Mouse (Mus musculus): ENCODE data around the gene Trhr2. TPM values are rescaled to one million over a fixed set of nuclear protein-coding genes. Genes with fewer than 3 reads are reported as not detected.

The Trhr2 gene
- polyA plus RNA-seq (2014; fragmentation: Nextera tagmentation; extraction: Ambion mirVana): not detected in 2 replicates

DNA sequence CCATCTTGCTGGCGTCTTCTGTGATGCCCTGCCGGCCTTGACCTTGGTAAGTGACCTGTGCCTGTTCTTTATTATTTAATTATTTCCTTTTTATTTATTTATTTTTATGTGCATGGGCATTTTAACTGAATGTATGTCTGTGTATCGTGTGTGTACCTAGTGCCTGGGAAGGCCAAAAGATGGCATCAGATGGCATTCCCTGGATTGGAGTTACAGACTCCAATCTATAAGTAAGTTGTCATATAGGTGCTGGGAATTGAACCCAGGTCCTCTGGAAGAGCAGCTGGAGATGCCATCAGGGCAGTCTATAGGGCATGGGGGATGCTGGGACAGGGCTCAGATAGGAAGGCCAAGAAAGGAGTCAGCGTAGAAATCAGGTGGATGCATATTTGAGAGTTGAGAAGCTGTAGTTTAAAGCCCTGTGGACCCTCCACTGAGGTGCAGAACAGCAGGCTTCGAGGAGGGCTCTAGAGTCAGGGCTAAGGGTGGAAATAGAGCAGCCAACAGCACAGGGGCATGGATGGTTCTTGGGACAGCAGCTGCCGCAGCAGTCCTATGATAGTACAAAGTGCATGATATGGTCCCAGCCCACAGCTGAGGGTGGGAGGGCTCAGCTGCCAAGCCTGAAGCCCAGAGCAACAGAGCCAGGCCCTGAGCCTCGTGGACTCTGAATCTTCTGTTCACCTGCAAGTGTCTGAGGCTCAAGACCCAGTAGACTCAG, at the start of gene Trhr2:
TSS of gene Trhr2 (minus strand) at position 51 of the 721 bp plus-strand sequence.
- no peaks in the 10 kb centered on the region for H3K4me1 ChIP-seq (ENCODE audit: control insufficient read depth, insufficient read depth, low read length)
- WGBS: 79% methylated on average over 7 of the region's 7 CpGs
- H3K4me3 ChIP-seq (ENCODE audit: low read depth, low read length): no peak within 1 kb of the TSS
- H3K36me3 ChIP-seq (ENCODE audit: control insufficient read depth, insufficient read depth, low read length): no peaks in the 10 kb centered on the region
- DNase-seq (ENCODE audit: low spot score): no peak
- no peak within 1 kb of the TSS for H3K27ac ChIP-seq (ENCODE audit: low read depth, low read length)
- no peaks in the 10 kb centered on the region for H3K27me3 ChIP-seq (ENCODE audit: control insufficient read depth, insufficient read depth, low read length)
- H3K4me2 ChIP-seq (ENCODE audit: low read depth): no peak within 1 kb of the TSS
- H3K9ac ChIP-seq (ENCODE audit: low read length): no peak within 1 kb of the TSS
- H3K9me3 ChIP-seq (ENCODE audit: control insufficient read depth, low read length): no peaks in the 10 kb centered on the region
- ATAC-seq (ENCODE audit: insufficient read depth, low FRiP score, low TSS enrichment): no peak

DNA sequence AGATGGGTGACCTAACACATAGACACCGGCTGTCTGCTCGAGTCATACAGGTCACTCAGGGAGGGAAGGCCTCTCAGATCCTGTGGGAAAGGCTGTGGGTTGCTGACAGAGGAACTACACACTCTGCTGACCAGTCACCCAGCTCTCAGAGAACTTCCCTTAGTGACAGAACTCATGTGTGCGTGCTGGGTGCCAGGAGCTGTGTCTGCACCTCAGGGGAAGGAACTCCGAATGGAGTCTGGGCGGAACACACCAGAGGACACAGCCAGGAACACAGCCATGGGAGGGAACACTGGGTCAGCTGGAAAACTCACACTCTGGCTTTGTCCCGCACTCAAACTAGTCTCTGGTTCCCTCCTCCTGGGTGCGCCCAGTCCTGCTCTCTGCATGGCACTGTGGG, 47.1 kb upstream of the Trhr2 start:
- WGBS: 94% methylated on average over 7 of the region's 7 CpGs
- peaks cover 45% of the 10 kb centered on the region for H3K36me3 ChIP-seq (ENCODE audit: control insufficient read depth, insufficient read depth, low read length)
- DNase-seq (ENCODE audit: low spot score): no peak

DNA sequence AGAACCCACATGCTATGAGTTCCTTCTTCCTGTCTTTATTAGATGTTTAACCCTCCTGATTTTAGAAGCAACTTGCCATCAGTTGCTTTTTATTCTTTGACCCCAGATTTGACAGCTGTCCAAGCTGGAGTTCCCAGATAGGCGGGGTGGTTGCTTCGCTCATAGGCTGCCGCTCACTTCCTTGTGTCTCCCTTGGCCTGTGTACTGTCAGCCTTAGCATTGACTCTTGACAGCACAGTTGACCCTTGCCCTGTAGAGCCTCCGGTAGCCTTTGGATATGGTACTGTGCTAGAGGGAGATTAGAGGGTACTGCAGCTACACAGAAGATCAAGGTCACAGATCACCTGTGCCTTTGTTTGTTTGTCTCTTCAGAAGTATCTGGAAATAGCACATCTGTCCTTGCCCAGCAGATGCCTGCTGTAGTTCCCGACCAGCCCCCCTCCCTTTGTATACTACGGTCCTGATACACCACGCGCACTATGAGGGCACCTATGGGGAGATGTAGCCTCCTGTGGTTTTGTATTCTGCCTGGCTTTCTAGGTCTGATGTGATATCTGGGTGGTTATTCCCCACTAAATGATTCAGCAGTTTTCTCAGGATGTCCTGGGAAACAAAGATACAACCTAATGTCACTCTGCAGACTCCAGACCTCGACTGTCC, 44.7 kb upstream of the Trhr2 start:
- no peaks in the 10 kb centered on the region for H3K9me3 ChIP-seq (ENCODE audit: control insufficient read depth, low read length)
- H3K27me3 ChIP-seq (ENCODE audit: control insufficient read depth, insufficient read depth, low read length): no peaks in the 10 kb centered on the region
- H3K36me3 ChIP-seq (ENCODE audit: control insufficient read depth, insufficient read depth, low read length): peaks cover 41% of the 10 kb centered on the region
- H3K4me3 ChIP-seq (ENCODE audit: low read depth, low read length): no peak overlapping the region
- H3K4me2 ChIP-seq (ENCODE audit: low read depth): no peak overlapping the region
- 94% methylated on average over 9 of the region's 9 CpGs for whole genome bisulfite sequencing
- DNase-seq (ENCODE audit: low spot score): no peak
- ATAC-seq (ENCODE audit: insufficient read depth, low FRiP score, low TSS enrichment): no peak
- H3K27ac ChIP-seq (ENCODE audit: low read depth, low read length): no peak overlapping the region
- H3K4me1 ChIP-seq (ENCODE audit: control insufficient read depth, insufficient read depth, low read length): no peaks in the 10 kb centered on the region
- H3K9ac ChIP-seq (ENCODE audit: low read length): no peak overlapping the region

More for the DNA sequence above, 47.1 kb upstream of the Trhr2 start:
- Histone ChIP-seq H3K9ac (ENCODE audit: low read length) (no peak overlapping the region), H3K4me1 (ENCODE audit: control insufficient read depth, insufficient read depth, low read length) (no peaks in the 10 kb centered on the region), H3K4me2 (ENCODE audit: low read depth) (no peak overlapping the region), H3K27ac (ENCODE audit: low read depth, low read length) (no peak overlapping the region), H3K27me3 (ENCODE audit: control insufficient read depth, insufficient read depth, low read length) (no peaks in the 10 kb centered on the region), H3K4me3 (ENCODE audit: low read depth, low read length) (no peak overlapping the region), H3K9me3 (ENCODE audit: control insufficient read depth, low read length) (no peaks in the 10 kb centered on the region)
- ATAC-seq (ENCODE audit: insufficient read depth, low FRiP score, low TSS enrichment): no peak

DNA sequence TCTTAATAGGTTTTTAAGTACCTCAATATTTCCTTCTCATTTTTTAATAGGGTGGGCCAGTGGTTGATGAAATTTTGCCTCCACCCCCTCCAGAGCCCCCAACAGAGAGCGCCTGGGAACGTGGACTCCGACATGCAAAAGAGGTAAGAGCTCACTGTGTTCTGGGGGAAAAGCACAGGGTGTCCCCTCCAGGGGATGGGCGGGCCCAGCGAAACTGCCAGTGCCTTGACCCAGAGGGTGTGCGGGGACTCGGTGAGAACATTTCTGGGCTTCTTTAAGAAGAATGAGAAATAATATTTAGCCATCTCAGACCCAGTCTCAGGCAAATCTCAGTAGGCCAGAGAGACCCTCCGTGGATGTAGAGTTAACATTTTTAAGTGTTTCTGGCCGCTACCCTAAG, 37.6 kb upstream of the Trhr2 start:
- ATAC-seq (ENCODE audit: insufficient read depth, low FRiP score, low TSS enrichment) (no peak), DNase-seq (ENCODE audit: low spot score) (no peak)
- Histone ChIP-seq H3K4me3 (ENCODE audit: low read depth, low read length) (no peak overlapping the region), H3K9me3 (ENCODE audit: control insufficient read depth, low read length) (no peaks in the 10 kb centered on the region), H3K27me3 (ENCODE audit: control insufficient read depth, insufficient read depth, low read length) (no peaks in the 10 kb centered on the region), H3K27ac (ENCODE audit: low read depth, low read length) (no peak overlapping the region), H3K36me3 (ENCODE audit: control insufficient read depth, insufficient read depth, low read length) (peaks cover 24% of the 10 kb centered on the region), H3K9ac (ENCODE audit: low read length) (no peak overlapping the region), H3K4me2 (ENCODE audit: low read depth) (no peak overlapping the region), H3K4me1 (ENCODE audit: control insufficient read depth, insufficient read depth, low read length) (no peaks in the 10 kb centered on the region)
- 97% methylated on average over 9 of the region's 9 CpGs for WGBS

DNA sequence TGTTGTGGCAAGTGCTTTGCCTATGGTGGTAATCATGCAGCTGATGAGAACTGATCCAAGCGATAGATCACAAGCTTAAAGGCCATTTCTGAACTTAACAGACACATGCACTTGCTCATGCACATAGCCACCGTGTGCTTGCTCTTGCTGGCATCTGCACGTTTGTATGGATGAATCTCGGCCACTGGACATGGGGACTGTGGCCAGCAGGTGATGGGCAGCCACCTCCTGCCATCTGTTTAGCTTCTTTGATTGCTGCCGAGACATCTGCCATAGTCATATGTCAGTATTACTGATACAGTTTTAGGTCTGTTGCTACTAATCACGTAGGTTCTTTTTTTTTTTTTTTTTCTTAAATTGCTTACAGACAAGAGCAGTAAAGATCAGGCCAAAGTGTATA, 34.7 kb upstream of the Trhr2 start:
- Histone ChIP-seq H3K27ac (ENCODE audit: low read depth, low read length) (no peak overlapping the region), H3K27me3 (ENCODE audit: control insufficient read depth, insufficient read depth, low read length) (no peaks in the 10 kb centered on the region), H3K4me3 (ENCODE audit: low read depth, low read length) (no peak overlapping the region), H3K4me1 (ENCODE audit: control insufficient read depth, insufficient read depth, low read length) (no peaks in the 10 kb centered on the region), H3K9me3 (ENCODE audit: control insufficient read depth, low read length) (no peaks in the 10 kb centered on the region), H3K4me2 (ENCODE audit: low read depth) (no peak overlapping the region), H3K36me3 (ENCODE audit: control insufficient read depth, insufficient read depth, low read length) (peaks cover 18% of the 10 kb centered on the region), H3K9ac (ENCODE audit: low read length) (no peak overlapping the region)
- 89% methylated on average over 6 of the region's 6 CpGs for WGBS
- no peak for ATAC-seq (ENCODE audit: insufficient read depth, low FRiP score, low TSS enrichment)
- no peak for DNase-seq (ENCODE audit: low spot score)

DNA sequence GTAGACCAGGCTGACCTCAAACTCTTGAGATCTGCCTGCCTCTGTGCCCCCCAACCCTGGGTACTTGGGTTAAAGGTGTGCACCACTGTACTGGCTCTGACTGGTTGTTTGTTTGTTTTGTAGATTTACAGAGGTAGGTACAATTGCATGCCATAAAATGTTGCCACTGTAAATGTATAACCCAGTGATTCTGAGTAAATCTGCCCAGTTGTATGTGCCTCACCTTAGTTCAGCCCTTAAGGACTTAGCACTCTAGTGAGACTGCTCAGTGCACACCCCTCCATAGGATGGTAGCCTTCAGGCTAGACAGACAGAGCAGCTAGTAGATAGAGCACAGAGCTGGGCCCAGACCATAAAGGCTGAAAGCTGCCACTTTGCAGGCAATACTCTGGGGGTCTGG, 33.2 kb upstream of the Trhr2 start:
- peaks cover 21% of the 10 kb centered on the region for H3K36me3 ChIP-seq (ENCODE audit: control insufficient read depth, insufficient read depth, low read length)
- H3K4me2 ChIP-seq (ENCODE audit: low read depth): no peak overlapping the region
- H3K27me3 ChIP-seq (ENCODE audit: control insufficient read depth, insufficient read depth, low read length): no peaks in the 10 kb centered on the region
- ATAC-seq (ENCODE audit: insufficient read depth, low FRiP score, low TSS enrichment): no peak
- no peak for DNase-seq (ENCODE audit: low spot score)
- H3K9me3 ChIP-seq (ENCODE audit: control insufficient read depth, low read length): no peaks in the 10 kb centered on the region
- H3K4me3 ChIP-seq (ENCODE audit: low read depth, low read length): no peak overlapping the region
- no peaks in the 10 kb centered on the region for H3K4me1 ChIP-seq (ENCODE audit: control insufficient read depth, insufficient read depth, low read length)
- no peak overlapping the region for H3K27ac ChIP-seq (ENCODE audit: low read depth, low read length)
- H3K9ac ChIP-seq (ENCODE audit: low read length): no peak overlapping the region

DNA sequence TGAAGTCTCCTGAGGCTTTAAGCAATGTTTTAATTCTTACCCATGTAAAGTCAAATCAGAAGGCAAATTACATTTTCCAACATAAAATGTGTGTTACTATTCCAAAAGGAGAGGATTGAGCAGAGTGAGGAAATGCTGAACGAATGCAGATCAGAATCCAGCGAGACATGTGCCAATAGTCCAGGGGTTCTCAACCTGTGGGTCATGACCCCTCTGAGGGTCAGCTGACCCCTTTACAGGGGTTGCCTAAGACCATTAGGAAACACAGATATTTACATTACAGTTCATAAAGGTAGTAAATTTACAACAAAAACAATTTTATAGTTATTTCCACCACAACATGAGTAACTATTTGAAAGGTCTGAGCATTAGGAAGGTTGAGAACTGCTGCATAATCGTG, 30.2 kb upstream of the Trhr2 start:
- H3K4me2 ChIP-seq (ENCODE audit: low read depth): no peak overlapping the region
- WGBS: 94% methylated on average over 3 of the region's 3 CpGs
- H3K4me3 ChIP-seq (ENCODE audit: low read depth, low read length): no peak overlapping the region
- DNase-seq (ENCODE audit: low spot score) (no peak), ATAC-seq (ENCODE audit: insufficient read depth, low FRiP score, low TSS enrichment) (no peak)
- H3K9me3 ChIP-seq (ENCODE audit: control insufficient read depth, low read length): no peaks in the 10 kb centered on the region
- H3K9ac ChIP-seq (ENCODE audit: low read length): no peak overlapping the region
- no peak overlapping the region for H3K27ac ChIP-seq (ENCODE audit: low read depth, low read length)
- H3K36me3 ChIP-seq (ENCODE audit: control insufficient read depth, insufficient read depth, low read length): peaks cover 33% of the 10 kb centered on the region
- H3K27me3 ChIP-seq (ENCODE audit: control insufficient read depth, insufficient read depth, low read length): no peaks in the 10 kb centered on the region
- no peaks in the 10 kb centered on the region for H3K4me1 ChIP-seq (ENCODE audit: control insufficient read depth, insufficient read depth, low read length)

DNA sequence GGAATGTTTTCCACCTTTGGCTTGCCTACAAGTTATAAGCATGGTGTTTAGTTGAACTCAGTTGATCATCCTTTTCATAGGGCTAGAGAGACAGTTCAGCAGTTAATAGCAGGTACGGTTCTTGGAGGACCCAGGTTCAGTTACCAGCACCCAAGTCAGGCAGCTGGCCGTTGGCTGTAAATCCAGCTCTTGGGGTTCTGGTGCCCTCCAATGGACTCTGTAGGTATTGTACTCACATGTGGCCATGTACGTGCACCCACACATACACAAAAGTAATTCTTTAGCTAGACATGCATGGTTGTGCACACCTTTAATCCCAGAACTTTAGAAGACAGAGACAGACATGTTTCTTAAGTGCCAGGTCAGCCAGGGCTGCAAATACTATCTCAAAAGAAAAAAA, 28.8 kb upstream of the Trhr2 start:
- no peak for ATAC-seq (ENCODE audit: insufficient read depth, low FRiP score, low TSS enrichment)
- 87% methylated on average over 3 of the region's 3 CpGs for WGBS

DNA sequence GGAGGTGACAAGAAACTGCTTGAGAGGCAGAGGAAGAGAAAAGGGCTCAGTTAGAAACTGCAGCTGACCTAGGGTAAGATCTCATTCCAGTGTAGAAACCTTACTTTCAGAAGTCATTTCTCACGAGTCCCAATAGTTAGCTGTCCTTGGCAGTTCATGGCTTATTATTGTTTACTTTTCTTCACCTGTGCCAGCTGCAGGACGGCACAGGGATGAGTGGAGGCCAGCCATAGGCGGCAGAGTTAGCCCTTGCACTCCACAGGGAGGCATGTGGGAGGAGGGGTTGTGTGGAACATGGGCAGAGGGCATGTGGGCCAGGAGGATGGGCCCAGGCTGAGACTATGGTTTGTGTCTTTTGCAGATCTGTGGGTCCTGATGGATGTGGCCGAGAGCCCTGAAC, 22.5 kb upstream of the Trhr2 start:
- Histone ChIP-seq H3K9ac (ENCODE audit: low read length) (no peak overlapping the region), H3K4me1 (ENCODE audit: control insufficient read depth, insufficient read depth, low read length) (no peaks in the 10 kb centered on the region), H3K27ac (ENCODE audit: low read depth, low read length) (no peak overlapping the region), H3K4me3 (ENCODE audit: low read depth, low read length) (no peak overlapping the region), H3K27me3 (ENCODE audit: control insufficient read depth, insufficient read depth, low read length) (no peaks in the 10 kb centered on the region), H3K9me3 (ENCODE audit: control insufficient read depth, low read length) (no peaks in the 10 kb centered on the region), H3K4me2 (ENCODE audit: low read depth) (no peak overlapping the region), H3K36me3 (ENCODE audit: control insufficient read depth, insufficient read depth, low read length) (peaks cover 23% of the 10 kb centered on the region)
- no peak for ATAC-seq (ENCODE audit: insufficient read depth, low FRiP score, low TSS enrichment)
- no peak for DNase-seq (ENCODE audit: low spot score)
- WGBS: 88% methylated on average over 4 of the region's 4 CpGs

More for the DNA sequence above, 28.8 kb upstream of the Trhr2 start:
- Histone ChIP-seq H3K36me3 (ENCODE audit: control insufficient read depth, insufficient read depth, low read length) (peaks cover 34% of the 10 kb centered on the region), H3K27ac (ENCODE audit: low read depth, low read length) (no peak overlapping the region), H3K9ac (ENCODE audit: low read length) (no peak overlapping the region), H3K27me3 (ENCODE audit: control insufficient read depth, insufficient read depth, low read length) (no peaks in the 10 kb centered on the region), H3K4me2 (ENCODE audit: low read depth) (no peak overlapping the region), H3K9me3 (ENCODE audit: control insufficient read depth, low read length) (no peaks in the 10 kb centered on the region), H3K4me1 (ENCODE audit: control insufficient read depth, insufficient read depth, low read length) (no peaks in the 10 kb centered on the region), H3K4me3 (ENCODE audit: low read depth, low read length) (no peak overlapping the region)
- no peak for DNase-seq (ENCODE audit: low spot score)

All from neural tube, embryonic 11.5 days (tissue).